Mouse (Mus musculus): Measurements from ENCODE around the gene Drosha. TPM values are rescaled to one million over a fixed set of nuclear protein-coding genes. Genes with fewer than 3 reads are reported as not detected.

Gene Drosha
- total and polyA plus RNA-seq, 2 experiments = 3.2 to 3.4 TPM

- no peak overlapping the region for H3K27ac ChIP-seq (replicated peaks; ENCODE audit: insufficient read depth, low read depth, low read length)
- H3K4me3 ChIP-seq (ENCODE audit: insufficient read depth, low read depth, low read length) = no peak overlapping the region
- H3K9ac ChIP-seq (ENCODE audit: low read depth, low read length) = no peak overlapping the region
- WGBS = 95% methylated on average over 12 of the region's 12 CpGs
- no peaks in the 10 kb centered on the region for H3K4me1 ChIP-seq (ENCODE audit: control insufficient read depth, insufficient read depth, low read length)
- no peak for TF ChIP-seq POLR2A (IDR thresholded peaks at IDR 0.05; ENCODE audit: extremely low read depth, insufficient read depth, low read length)
- TF ChIP-seq CTCF (IDR thresholded peaks at IDR 0.05; ENCODE audit: low read depth, low read length) = no peak
- H3K79me2 ChIP-seq (ENCODE audit: control insufficient read depth, insufficient read depth, low read length) = no peaks in the 10 kb centered on the region
- no peaks in the 10 kb centered on the region for H3K27me3 ChIP-seq (ENCODE audit: control insufficient read depth, insufficient read depth, low read length)
- DNase-seq (ENCODE audit: extremely low read depth, low read depth, low spot score) = no peak
- H3K36me3 ChIP-seq (ENCODE audit: control insufficient read depth, insufficient read depth, low read length) = peaks cover 50% of the 10 kb centered on the region
These were observed 53.3 kb downstream of the Drosha start for GRCm38 (mm10) chr15:12877934-12878333.

- Histone ChIP-seq H3K79me2 (ENCODE audit: control insufficient read depth, insufficient read depth, low read length) (no peaks in the 10 kb centered on the region), H3K4me1 (ENCODE audit: control insufficient read depth, insufficient read depth, low read length) (no peaks in the 10 kb centered on the region), H3K9ac (ENCODE audit: low read depth, low read length) (no peak overlapping the region), H3K27ac (replicated peaks; ENCODE audit: insufficient read depth, low read depth, low read length) (no peak overlapping the region), H3K4me3 (ENCODE audit: insufficient read depth, low read depth, low read length) (no peak overlapping the region), H3K36me3 (ENCODE audit: control insufficient read depth, insufficient read depth, low read length) (peaks cover 56% of the 10 kb centered on the region), H3K27me3 (ENCODE audit: control insufficient read depth, insufficient read depth, low read length) (no peaks in the 10 kb centered on the region)
- no peak for DNase-seq (ENCODE audit: extremely low read depth, low read depth, low spot score)
- TF ChIP-seq POLR2A (IDR thresholded peaks at IDR 0.05; ENCODE audit: extremely low read depth, insufficient read depth, low read length) (no peak), CTCF (IDR thresholded peaks at IDR 0.05; ENCODE audit: low read depth, low read length) (no peak)
- 96% methylated on average over 9 of the region's 9 CpGs for WGBS
These were observed 54.0 kb downstream of the Drosha start for GRCm38 (mm10) chr15:12878581-12878980.

GRCm38 (mm10) chr15:12879937-12880336 is 55.3 kb downstream of the Drosha start:
- Histone ChIP-seq H3K36me3 (ENCODE audit: control insufficient read depth, insufficient read depth, low read length) (peaks cover 64% of the 10 kb centered on the region), H3K4me1 (ENCODE audit: control insufficient read depth, insufficient read depth, low read length) (no peaks in the 10 kb centered on the region), H3K79me2 (ENCODE audit: control insufficient read depth, insufficient read depth, low read length) (no peaks in the 10 kb centered on the region), H3K4me3 (ENCODE audit: insufficient read depth, low read depth, low read length) (no peak overlapping the region), H3K27me3 (ENCODE audit: control insufficient read depth, insufficient read depth, low read length) (no peaks in the 10 kb centered on the region), H3K9ac (ENCODE audit: low read depth, low read length) (no peak overlapping the region), H3K27ac (replicated peaks; ENCODE audit: insufficient read depth, low read depth, low read length) (no peak overlapping the region)
- WGBS = 97% methylated on average over 8 of the region's 8 CpGs
- DNase-seq (ENCODE audit: extremely low read depth, low read depth, low spot score) = no peak
- TF ChIP-seq POLR2A (IDR thresholded peaks at IDR 0.05; ENCODE audit: extremely low read depth, insufficient read depth, low read length) (no peak), CTCF (IDR thresholded peaks at IDR 0.05; ENCODE audit: low read depth, low read length) (no peak)

GRCm38 (mm10) chr15:12884855-12885254 is 60.2 kb downstream of the Drosha start:
- no peak overlapping the region for H3K9ac ChIP-seq (ENCODE audit: low read depth, low read length)
- WGBS = 91% methylated on average over 15 of the region's 15 CpGs

GRCm38 (mm10) chr15:12885361-12885760 is 60.7 kb downstream of the Drosha start:
- H3K9ac ChIP-seq (ENCODE audit: low read depth, low read length) = no peak overlapping the region
- no peaks in the 10 kb centered on the region for H3K27me3 ChIP-seq (ENCODE audit: control insufficient read depth, insufficient read depth, low read length)
- WGBS = 94% methylated on average over 11 of the region's 11 CpGs
- TF ChIP-seq POLR2A (IDR thresholded peaks at IDR 0.05; ENCODE audit: extremely low read depth, insufficient read depth, low read length) (no peak), CTCF (IDR thresholded peaks at IDR 0.05; ENCODE audit: low read depth, low read length) (no peak)
- peaks cover 61% of the 10 kb centered on the region for H3K36me3 ChIP-seq (ENCODE audit: control insufficient read depth, insufficient read depth, low read length)
- H3K4me1 ChIP-seq (ENCODE audit: control insufficient read depth, insufficient read depth, low read length) = no peaks in the 10 kb centered on the region
- H3K4me3 ChIP-seq (ENCODE audit: insufficient read depth, low read depth, low read length) = no peak overlapping the region
- H3K27ac ChIP-seq (replicated peaks; ENCODE audit: insufficient read depth, low read depth, low read length) = no peak overlapping the region
- no peak for DNase-seq (ENCODE audit: extremely low read depth, low read depth, low spot score)
- H3K79me2 ChIP-seq (ENCODE audit: control insufficient read depth, insufficient read depth, low read length) = no peaks in the 10 kb centered on the region

More at GRCm38 (mm10) chr15:12884855-12885254, 60.2 kb downstream of the Drosha start:
- H3K4me3 ChIP-seq (ENCODE audit: insufficient read depth, low read depth, low read length) = no peak overlapping the region
- no peak for DNase-seq (ENCODE audit: extremely low read depth, low read depth, low spot score)
- peaks cover 63% of the 10 kb centered on the region for H3K36me3 ChIP-seq (ENCODE audit: control insufficient read depth, insufficient read depth, low read length)
- H3K4me1 ChIP-seq (ENCODE audit: control insufficient read depth, insufficient read depth, low read length) = no peaks in the 10 kb centered on the region
- TF ChIP-seq POLR2A (IDR thresholded peaks at IDR 0.05; ENCODE audit: extremely low read depth, insufficient read depth, low read length) (no peak), CTCF (IDR thresholded peaks at IDR 0.05; ENCODE audit: low read depth, low read length) (no peak)
- H3K27me3 ChIP-seq (ENCODE audit: control insufficient read depth, insufficient read depth, low read length) = no peaks in the 10 kb centered on the region
- H3K27ac ChIP-seq (replicated peaks; ENCODE audit: insufficient read depth, low read depth, low read length) = no peak overlapping the region
- H3K79me2 ChIP-seq (ENCODE audit: control insufficient read depth, insufficient read depth, low read length) = no peaks in the 10 kb centered on the region

GRCm38 (mm10) chr15:12887206-12887605 is 62.6 kb downstream of the Drosha start:
- Histone ChIP-seq H3K9ac (ENCODE audit: low read depth, low read length) (no peak overlapping the region), H3K4me3 (ENCODE audit: insufficient read depth, low read depth, low read length) (no peak overlapping the region), H3K79me2 (ENCODE audit: control insufficient read depth, insufficient read depth, low read length) (no peaks in the 10 kb centered on the region), H3K4me1 (ENCODE audit: control insufficient read depth, insufficient read depth, low read length) (no peaks in the 10 kb centered on the region), H3K27me3 (ENCODE audit: control insufficient read depth, insufficient read depth, low read length) (no peaks in the 10 kb centered on the region), H3K36me3 (ENCODE audit: control insufficient read depth, insufficient read depth, low read length) (peaks cover 56% of the 10 kb centered on the region), H3K27ac (replicated peaks; ENCODE audit: insufficient read depth, low read depth, low read length) (no peak overlapping the region)
- TF ChIP-seq CTCF (IDR thresholded peaks at IDR 0.05; ENCODE audit: low read depth, low read length) (no peak), POLR2A (IDR thresholded peaks at IDR 0.05; ENCODE audit: extremely low read depth, insufficient read depth, low read length) (no peak)
- no peak for DNase-seq (ENCODE audit: extremely low read depth, low read depth, low spot score)
- WGBS = 95% methylated on average over 8 of the region's 8 CpGs

All from liver, adult 2 months (tissue).